Mouse (Mus musculus): ENCODE measurements at regions not wholly inside any gene's neighbourhood (a gene's known extent, or its start where the extent isn't known, plus 50 kb on each side); places are given as distances from the start of the nearest gene placed in this dataset.

- Histone ChIP-seq H3K27ac (ENCODE audit: insufficient read depth, low read depth) (no peak overlapping the region), H3K4me2 (ENCODE audit: insufficient read depth, low read depth, poor library complexity, severe bottlenecking) (no peak overlapping the region), H3K4me3 (replicated peaks in 1 of 3; ENCODE audit: low read depth in 2 of 3, low read length in 2 of 3, poor library complexity in 1 of 3) (no peak overlapping the region), H3K9ac (ENCODE audit: insufficient read depth, low read depth) (no peak overlapping the region), H3K27me3 (replicated peaks) (no peaks in the 10 kb centered on the region), H3K4me1 (ENCODE audit: control insufficient read depth in 1 of 2, insufficient read depth in 2 of 2) (peaks cover 2 to 8% of the 10 kb centered on the region in 2 experiments; a peak in 2 of 4 replicates), H3K9me3 (replicated peaks; ENCODE audit: low read length) (no peaks in the 10 kb centered on the region), H3K36me3 (replicated peaks in 1 of 2; ENCODE audit: control insufficient read depth in 1 of 2, insufficient read depth in 1 of 2, low read length in 1 of 2) (no peaks in the 10 kb centered on the region), H3K79me2 (replicated peaks; ENCODE audit: control insufficient read depth, extremely low read depth, insufficient read depth, poor library complexity, severe bottlenecking) (no peaks in the 10 kb centered on the region)
- in situ Hi-C loops (cut with MboI; ENCODE audit: low pct_ligation_motif_present, low pct_unique_long_range_greater_than_20kb, low sequenced_read_pairs) (no loop called here), dilution Hi-C loops (cut with MboI; ENCODE audit: extremely low pct_ligation_motif_present, extremely low pct_unique_long_range_greater_than_20kb, low sequenced_read_pairs) (no loop called here)
- no peak for TF ChIP-seq SMC3 (IDR thresholded peaks at IDR 0.05; ENCODE audit: low read depth, low read length)
- TF ChIP-seq JUND (conservative IDR thresholded peaks at IDR 0.05; ENCODE audit: low read depth, low read length), result no peak
- no peak for TF ChIP-seq ZMIZ1 (IDR thresholded peaks at IDR 0.05; ENCODE audit: low read depth, low read length)
- no peak for TF ChIP-seq TCF12 (IDR thresholded peaks at IDR 0.05; ENCODE audit: low read depth, low read length)
- DNase-seq (ENCODE audit: extremely low read depth), result no peak
Observed at GRCm38 (mm10) chr3:117520461-117520860, 54.2 kb upstream of the Plppr5 start.

- H3K9ac ChIP-seq (ENCODE audit: insufficient read depth, low read depth), result no peak overlapping the region
- H3K27ac ChIP-seq (ENCODE audit: insufficient read depth, low read depth), result no peak overlapping the region
- TF ChIP-seq IRF4 (IDR thresholded peaks at IDR 0.05; ENCODE audit: low read depth, low read length) (no peak), ZKSCAN1 (IDR thresholded peaks at IDR 0.05; ENCODE audit: borderline replicate concordance, low read depth, low read length) (no peak), E2F4 (IDR thresholded peaks at IDR 0.05; ENCODE audit: insufficient replicate concordance, low read depth, low read length) (no peak), CHD2 (IDR thresholded peaks at IDR 0.05; ENCODE audit: low read length) (no peak), TCF12 (IDR thresholded peaks at IDR 0.05; ENCODE audit: low read depth, low read length) (no peak), RAD21 (IDR thresholded peaks at IDR 0.05; ENCODE audit: low read depth, low read length) (no peak), ZC3H11A (IDR thresholded peaks at IDR 0.05; ENCODE audit: low read depth, low read length) (no peak), MXI1 (IDR thresholded peaks at IDR 0.05; ENCODE audit: low read depth, low read length) (no peak), POLR2AphosphoS2 (IDR thresholded peaks at IDR 0.05; ENCODE audit: low read depth, low read length) (no peak), KAT2A (IDR thresholded peaks at IDR 0.05; ENCODE audit: insufficient replicate concordance, low read length) (no peak), JUND (conservative IDR thresholded peaks at IDR 0.05; ENCODE audit: low read depth, low read length) (no peak), ZMIZ1 (IDR thresholded peaks at IDR 0.05; ENCODE audit: low read depth, low read length) (no peak), ELF1 (IDR thresholded peaks at IDR 0.05; ENCODE audit: low read depth, low read length) (no peak), EP300 (IDR thresholded peaks at IDR 0.05; ENCODE audit: low read length) (no peak), SMC3 (IDR thresholded peaks at IDR 0.05; ENCODE audit: low read depth, low read length) (no peak), NRF1 (IDR thresholded peaks at IDR 0.05; ENCODE audit: low read depth, low read length) (no peak), ETS1 (conservative IDR thresholded peaks at IDR 0.05; ENCODE audit: low read depth, low read length) (no peak)
- H3K9me3 ChIP-seq (replicated peaks; ENCODE audit: low read length), result no peaks in the 10 kb centered on the region
- no peak for DNase-seq (ENCODE audit: extremely low read depth)
- no peaks in the 10 kb centered on the region for H3K27me3 ChIP-seq (replicated peaks)
- H3K4me1 ChIP-seq (ENCODE audit: control insufficient read depth in 1 of 2, insufficient read depth in 2 of 2), result no peaks in the 10 kb centered on the region
- no peaks in the 10 kb centered on the region for H3K79me2 ChIP-seq (replicated peaks; ENCODE audit: control insufficient read depth, extremely low read depth, insufficient read depth, poor library complexity, severe bottlenecking)
- no peak overlapping the region for H3K4me2 ChIP-seq (ENCODE audit: insufficient read depth, low read depth, poor library complexity, severe bottlenecking)
- no peaks in the 10 kb centered on the region for H3K36me3 ChIP-seq (replicated peaks in 1 of 2; ENCODE audit: control insufficient read depth in 1 of 2, insufficient read depth in 1 of 2, low read length in 1 of 2)
- dilution Hi-C loops (cut with MboI; ENCODE audit: extremely low pct_ligation_motif_present, extremely low pct_unique_long_range_greater_than_20kb, low sequenced_read_pairs), result no loop called here
- in situ Hi-C loops (cut with MboI; ENCODE audit: low pct_ligation_motif_present, low pct_unique_long_range_greater_than_20kb, low sequenced_read_pairs), result no loop called here
- no peak overlapping the region for H3K4me3 ChIP-seq (replicated peaks in 1 of 3; ENCODE audit: low read depth in 2 of 3, low read length in 2 of 3, poor library complexity in 1 of 3)
Observed at GRCm38 (mm10) chr3:117508090-117508489, 66.5 kb upstream of the Plppr5 start.

Measured in CH12.LX (cell line).